Mouse (Mus musculus): ENCODE results near the gene Pxmp2. TPM values are rescaled to one million over a fixed set of nuclear protein-coding genes. Genes with fewer than 3 reads are reported as not detected.

Gene Pxmp2
- total and polyA plus RNA-seq, 3 experiments = 3.9 to 4.6 (median 4.5) TPM

DNA sequence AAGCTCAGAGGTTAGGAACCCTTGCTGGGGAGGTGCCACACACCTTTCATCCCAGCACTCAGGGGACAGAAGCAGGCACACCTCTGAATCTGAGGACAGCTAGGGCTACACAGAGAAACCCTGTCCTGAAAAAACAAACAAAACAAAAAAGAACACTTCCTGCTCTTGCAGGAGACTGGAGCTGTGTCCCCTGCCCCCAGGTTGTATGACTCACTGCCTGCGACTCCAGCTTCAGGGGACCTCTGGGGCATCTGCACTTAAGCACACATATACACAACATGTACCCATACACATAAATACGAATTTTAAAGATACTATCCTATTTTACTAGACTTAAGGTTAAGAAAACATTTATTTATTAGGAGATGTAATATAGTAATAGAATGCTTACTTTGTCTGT lies 41.9 kb downstream of the Pxmp2 start:
- DNase-seq (ENCODE audit: extremely low read depth) = no peak
- Histone ChIP-seq H3K27me3 (replicated peaks) (no peaks in the 10 kb centered on the region), H3K4me3 (replicated peaks in 1 of 3; ENCODE audit: low read depth in 2 of 3, low read length in 2 of 3, poor library complexity in 1 of 3) (no peak overlapping the region), H3K9me3 (replicated peaks; ENCODE audit: low read length) (no peaks in the 10 kb centered on the region), H3K79me2 (replicated peaks; ENCODE audit: control insufficient read depth, extremely low read depth, insufficient read depth, poor library complexity, severe bottlenecking) (no peaks in the 10 kb centered on the region), H3K9ac (ENCODE audit: insufficient read depth, low read depth) (no peak overlapping the region), H3K27ac (ENCODE audit: insufficient read depth, low read depth) (no peak overlapping the region), H3K4me2 (ENCODE audit: insufficient read depth, low read depth, poor library complexity, severe bottlenecking) (no peak overlapping the region), H3K36me3 (replicated peaks in 1 of 2; ENCODE audit: control insufficient read depth in 1 of 2, insufficient read depth in 1 of 2, low read length in 1 of 2) (peaks cover 61 to 90% of the 10 kb centered on the region in 2 experiments), H3K4me1 (ENCODE audit: control insufficient read depth in 1 of 2, insufficient read depth in 2 of 2) (no peaks in the 10 kb centered on the region)
- in situ Hi-C loops (cut with MboI; ENCODE audit: low pct_ligation_motif_present, low pct_unique_long_range_greater_than_20kb, low sequenced_read_pairs) = no loop called here
- TF ChIP-seq CHD1 (IDR thresholded peaks at IDR 0.05; ENCODE audit: low read depth, low read length) (no peak), POLR2AphosphoS2 (IDR thresholded peaks at IDR 0.05; ENCODE audit: low read depth, low read length) (no peak), SIN3A (IDR thresholded peaks at IDR 0.05; ENCODE audit: low read length) (no peak), CHD2 (IDR thresholded peaks at IDR 0.05; ENCODE audit: low read length) (no peak), USF1 (IDR thresholded peaks at IDR 0.05; ENCODE audit: low read depth, low read length) (no peak), ZKSCAN1 (IDR thresholded peaks at IDR 0.05; ENCODE audit: borderline replicate concordance, low read depth, low read length) (no peak), CTCF (conservative IDR thresholded peaks at IDR 0.05 in 1 of 2, IDR thresholded peaks at IDR 0.05 in 1 of 2; ENCODE audit: low read depth in 2 of 2, low read length in 2 of 2) (no peak), RCOR1 (conservative IDR thresholded peaks at IDR 0.05; ENCODE audit: low read depth, low read length) (no peak), MAZ (IDR thresholded peaks at IDR 0.05; ENCODE audit: low read depth, low read length) (no peak), HCFC1 (IDR thresholded peaks at IDR 0.05; ENCODE audit: low read depth, low read length) (no peak)
- dilution Hi-C loops (cut with MboI; ENCODE audit: extremely low pct_ligation_motif_present, extremely low pct_unique_long_range_greater_than_20kb, low sequenced_read_pairs) = no loop called here

DNA sequence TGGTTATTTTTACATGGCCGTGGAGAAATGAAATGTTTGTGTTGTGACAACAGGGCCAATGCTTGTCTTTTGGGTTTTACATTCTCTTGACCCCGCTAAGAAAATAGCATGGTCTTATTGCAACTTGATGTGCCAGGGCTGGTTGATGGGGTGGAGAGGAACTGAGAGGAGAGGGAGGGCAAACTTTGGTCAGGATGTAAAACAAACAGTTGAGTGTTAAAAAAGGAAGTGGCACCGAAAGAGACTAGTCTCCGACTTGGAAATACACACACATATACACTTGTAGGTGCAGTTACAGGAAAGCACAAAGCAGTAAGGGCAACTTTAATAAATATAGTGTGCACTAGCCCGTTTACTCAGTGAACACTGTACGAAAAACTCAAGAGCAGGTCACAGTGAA lies 53.6 kb downstream of the Pxmp2 start:
- peak; percentile 50 for DNase-seq (ENCODE audit: extremely low read depth)
- peak overlapping the region; percentile 91 for H3K4me2 ChIP-seq (ENCODE audit: insufficient read depth, low read depth, poor library complexity, severe bottlenecking)
- no peaks in the 10 kb centered on the region for H3K27me3 ChIP-seq (replicated peaks)
- peak overlapping the region; percentile 77; the same call in 1 of the 2 replicates for H3K9ac ChIP-seq (ENCODE audit: insufficient read depth, low read depth)
- peaks cover 6 to 29% of the 10 kb centered on the region in 2 experiments for H3K4me1 ChIP-seq (ENCODE audit: control insufficient read depth in 1 of 2, insufficient read depth in 2 of 2)
- dilution Hi-C loops (cut with MboI; ENCODE audit: extremely low pct_ligation_motif_present, extremely low pct_unique_long_range_greater_than_20kb, low sequenced_read_pairs) = no loop called here
- TF ChIP-seq MAFK (IDR thresholded peaks at IDR 0.05; ENCODE audit: insufficient replicate concordance, low read length) (no peak), IRF4 (IDR thresholded peaks at IDR 0.05; ENCODE audit: low read depth, low read length) (peak; percentile 78), GABPA (IDR thresholded peaks at IDR 0.05; ENCODE audit: insufficient replicate concordance, low read depth, low read length) (no peak), USF1 (IDR thresholded peaks at IDR 0.05; ENCODE audit: low read depth, low read length) (no peak), E2F4 (IDR thresholded peaks at IDR 0.05; ENCODE audit: insufficient replicate concordance, low read depth, low read length) (no peak), EP300 (IDR thresholded peaks at IDR 0.05; ENCODE audit: low read length) (peak; percentile 75), MAZ (IDR thresholded peaks at IDR 0.05; ENCODE audit: low read depth, low read length) (no peak), RCOR1 (conservative IDR thresholded peaks at IDR 0.05; ENCODE audit: low read depth, low read length) (0 out of 2 replicates have a peak, but pooled peaks have one; percentile 24), TCF12 (IDR thresholded peaks at IDR 0.05; ENCODE audit: low read depth, low read length) (no peak), MAX (IDR thresholded peaks at IDR 0.05; ENCODE audit: low read length) (peak; percentile 48; the same call in 1 of the 2 replicates), ZC3H11A (IDR thresholded peaks at IDR 0.05; ENCODE audit: low read depth, low read length) (no peak), ZNF384 (IDR thresholded peaks at IDR 0.05; ENCODE audit: low read depth, low read length) (no peak), ZKSCAN1 (IDR thresholded peaks at IDR 0.05; ENCODE audit: borderline replicate concordance, low read depth, low read length) (no peak), TBP (conservative IDR thresholded peaks at IDR 0.05; ENCODE audit: low read depth, low read length) (no peak), KAT2A (IDR thresholded peaks at IDR 0.05; ENCODE audit: insufficient replicate concordance, low read length) (no peak), ELF1 (IDR thresholded peaks at IDR 0.05; ENCODE audit: low read depth, low read length) (peak; percentile 30; the same call in 1 of the 2 replicates), BHLHE40 (IDR thresholded peaks at IDR 0.05; ENCODE audit: low read depth, low read length) (no peak), CHD1 (IDR thresholded peaks at IDR 0.05; ENCODE audit: low read depth, low read length) (no peak), ZMIZ1 (IDR thresholded peaks at IDR 0.05; ENCODE audit: low read depth, low read length) (no peak), UBTF (IDR thresholded peaks at IDR 0.05; ENCODE audit: low read depth, low read length) (no peak), POLR2AphosphoS2 (IDR thresholded peaks at IDR 0.05; ENCODE audit: low read depth, low read length) (no peak), SIN3A (IDR thresholded peaks at IDR 0.05; ENCODE audit: low read length) (0 out of 2 replicates have a peak, but pooled peaks have one; percentile 49), USF2 (conservative IDR thresholded peaks at IDR 0.05; ENCODE audit: low read depth, low read length) (no peak), MXI1 (IDR thresholded peaks at IDR 0.05; ENCODE audit: low read depth, low read length) (no peak; the same call in 1 of the 2 replicates)
- no peaks in the 10 kb centered on the region for H3K9me3 ChIP-seq (replicated peaks; ENCODE audit: low read length)
- H3K27ac ChIP-seq (ENCODE audit: insufficient read depth, low read depth) = peak overlapping the region; percentile 55; the same call in 1 of the 2 replicates
- H3K79me2 ChIP-seq (replicated peaks; ENCODE audit: control insufficient read depth, extremely low read depth, insufficient read depth, poor library complexity, severe bottlenecking) = peaks cover 30% of the 10 kb centered on the region
- peaks cover 16 to 37% of the 10 kb centered on the region in 2 experiments for H3K36me3 ChIP-seq (replicated peaks in 1 of 2; ENCODE audit: control insufficient read depth in 1 of 2, insufficient read depth in 1 of 2, low read length in 1 of 2)
- peak overlapping the region; percentile 93 to 98 (median 94) for H3K4me3 ChIP-seq (replicated peaks in 1 of 3; ENCODE audit: low read depth in 2 of 3, low read length in 2 of 3, poor library complexity in 1 of 3)
- in situ Hi-C loops (cut with MboI; ENCODE audit: low pct_ligation_motif_present, low pct_unique_long_range_greater_than_20kb, low sequenced_read_pairs) = no loop called here
